Mouse (Mus musculus) liver, embryonic 12.5 days (tissue): ENCODE data around the gene Olfr147. TPM values are rescaled to one million over a fixed set of nuclear protein-coding genes. Genes with fewer than 3 reads are reported as not detected.
"Not testable (repeated sequence)": the region's sequence is repeated elsewhere in the genome, so short reads cannot be mapped to it uniquely, and the experiment has no call there.

Source experiments
- ATAC-seq: fragments of 200-750 bp; cut with Nextera tagmentation; 2 replicates; pipeline ENCODE4 v1.8.0; 2017; ENCODE audit warnings: moderate number of reproducible peaks, mild to moderate bottlenecking, moderate library complexity
- H3K27ac ChIP-seq: fragments of 300-500 bp; sonication (generic); 2 replicates; pipeline ENCODE4 v1.5.1; 2016; ENCODE audit warnings: mild to moderate bottlenecking
- H3K27me3 ChIP-seq: fragments of 300-500 bp; sonication (generic); replicated peaks from 2 replicates; pipeline ENCODE4 v1.6.1; 2016; ENCODE audit warnings: mild to moderate bottlenecking, moderate library complexity
- H3K36me3 ChIP-seq: fragments of 300-500 bp; sonication (generic); 2 replicates; pipeline ENCODE4 v1.6.1; 2016; ENCODE audit warnings: mild to moderate bottlenecking, moderate library complexity
- H3K4me1 ChIP-seq: fragments of 300-500 bp; sonication (generic); 2 replicates; pipeline ENCODE4 v1.6.1; 2016
- H3K4me2 ChIP-seq: fragments of 300-500 bp; sonication (generic); 2 replicates; pipeline ENCODE4 v1.6.1; 2016; ENCODE audit warnings: mild to moderate bottlenecking, moderate library complexity
- H3K4me3 ChIP-seq: fragments of 300-500 bp; sonication (generic); 2 replicates; pipeline ENCODE4 v1.5.1; 2016; ENCODE audit warnings: mild to moderate bottlenecking, moderate library complexity
- H3K9ac ChIP-seq: fragments of 300-500 bp; sonication (generic); 2 replicates; pipeline ENCODE4 v1.6.1; 2016; ENCODE audit warnings: mild to moderate bottlenecking, moderate library complexity
- H3K9me3 ChIP-seq: fragments of 300-500 bp; sonication (generic); replicated peaks from 2 replicates; pipeline ENCODE4 v1.6.1; 2016; ENCODE audit warnings: mild to moderate bottlenecking, moderate library complexity
- WGBS: fragments of 180-500 bp; shearing (Covaris S2); methylation state at CpG from one replicate; pipeline ENCODE4 v1.1.7; 2016; ENCODE audit not compliant: insufficient replicate concordance; 5-methylcytosine and 5-hydroxymethylcytosine counted together
- polyA plus RNA-seq: library from polyadenylated mRNA; unstranded; fragments of >200 nt; fragmentation: Nextera tagmentation; extraction: Ambion mirVana; gene quantifications from 2 replicates; pipeline ENCODE4 v1.2.1, GENCODE M21; 2016

The Olfr147 gene
- polyA plus RNA-seq: not detected in 2 replicates

- no peak for ATAC-seq
- H3K4me1 ChIP-seq: no peaks in the 10 kb centered on the region
- no peaks in the 10 kb centered on the region for H3K9me3 ChIP-seq
- WGBS: 61% methylated on average over 1 of the region's 1 CpGs
- no peak within 1 kb of the TSS for H3K27ac ChIP-seq
- H3K27me3 ChIP-seq: no peaks in the 10 kb centered on the region
- no peak within 1 kb of the TSS for H3K4me3 ChIP-seq
- H3K9ac ChIP-seq: no peak within 1 kb of the TSS
- H3K36me3 ChIP-seq: no peaks in the 10 kb centered on the region
- H3K4me2 ChIP-seq: no peak within 1 kb of the TSS
These were observed at the start of gene Olfr147 for GRCm38 (mm10) chr9:38401398-38401797. TSS of gene Olfr147 (plus strand) at chr9:38401698.

GRCm38 (mm10) chr9:38366596-38366995 is 34.9 kb upstream of the Olfr147 start, which contains the start of gene Olfr250:
TSS of gene Olfr250 (plus strand) at chr9:38366896.
- Histone ChIP-seq H3K4me2 (no peak within 1 kb of the TSS), H3K9ac (no peak within 1 kb of the TSS), H3K36me3 (no peaks in the 10 kb centered on the region), H3K4me1 (no peaks in the 10 kb centered on the region), H3K27me3 (no peaks in the 10 kb centered on the region), H3K27ac (no peak within 1 kb of the TSS), H3K4me3 (no peak within 1 kb of the TSS), H3K9me3 (no peaks in the 10 kb centered on the region)
- 67% methylated on average over 2 of the region's 2 CpGs for WGBS
- no peak for ATAC-seq

GRCm38 (mm10) chr9:38376786-38377185 is 24.7 kb upstream of the Olfr147 start, which contains the start of gene Olfr251:
TSS of gene Olfr251 (plus strand) at chr9:38377086.
- no peaks in the 10 kb centered on the region for H3K4me1 ChIP-seq

GRCm38 (mm10) chr9:38407502-38407901 is 6.0 kb downstream of the Olfr147 start:
- not testable (repeated sequence) for H3K4me1 ChIP-seq, H3K4me3 ChIP-seq, H3K27ac ChIP-seq, H3K4me2 ChIP-seq, H3K27me3 ChIP-seq, ATAC-seq, H3K9me3 ChIP-seq, H3K9ac ChIP-seq, H3K36me3 ChIP-seq
- WGBS: 68% methylated on average over 3 of the region's 3 CpGs

More at GRCm38 (mm10) chr9:38376786-38377185, 24.7 kb upstream of the Olfr147 start, which contains the start of gene Olfr251:
- Histone ChIP-seq H3K36me3 (no peaks in the 10 kb centered on the region), H3K27ac (no peak within 1 kb of the TSS), H3K9ac (no peak within 1 kb of the TSS), H3K4me3 (no peak within 1 kb of the TSS), H3K9me3 (no peaks in the 10 kb centered on the region), H3K4me2 (no peak within 1 kb of the TSS), H3K27me3 (no peaks in the 10 kb centered on the region)
- no peak for ATAC-seq
- 47% methylated on average over 2 of the region's 2 CpGs for WGBS

- H3K9ac ChIP-seq, ATAC-seq, H3K4me1 ChIP-seq, H3K4me3 ChIP-seq, H3K9me3 ChIP-seq, H3K27me3 ChIP-seq, H3K4me2 ChIP-seq, H3K36me3 ChIP-seq, H3K27ac ChIP-seq: not testable (repeated sequence)
- WGBS: 82% methylated on average over 14 of the region's 14 CpGs
These were observed 12.0 kb downstream of the Olfr147 start for GRCm38 (mm10) chr9:38413502-38413901.

GRCm38 (mm10) chr9:38423801-38424200 is 22.3 kb downstream of the Olfr147 start:
- H3K27me3 ChIP-seq: no peaks in the 10 kb centered on the region
- H3K9ac ChIP-seq: no peak overlapping the region
- no peaks in the 10 kb centered on the region for H3K4me1 ChIP-seq
- H3K27ac ChIP-seq: no peak overlapping the region
- no peaks in the 10 kb centered on the region for H3K9me3 ChIP-seq
- no peak for ATAC-seq
- no peaks in the 10 kb centered on the region for H3K36me3 ChIP-seq
- no peak overlapping the region for H3K4me2 ChIP-seq
- no peak overlapping the region for H3K4me3 ChIP-seq

- 30% methylated on average over 1 of the region's 1 CpGs for WGBS
- no peaks in the 10 kb centered on the region for H3K4me1 ChIP-seq
- no peak overlapping the region for H3K4me2 ChIP-seq
- H3K4me3 ChIP-seq: no peak overlapping the region
- no peaks in the 10 kb centered on the region for H3K36me3 ChIP-seq
- no peaks in the 10 kb centered on the region for H3K9me3 ChIP-seq
- no peak overlapping the region for H3K27ac ChIP-seq
- no peak for ATAC-seq
- no peak overlapping the region for H3K9ac ChIP-seq
- no peaks in the 10 kb centered on the region for H3K27me3 ChIP-seq
These were observed 25.5 kb downstream of the Olfr147 start for GRCm38 (mm10) chr9:38427026-38427425.

GRCm38 (mm10) chr9:38429155-38429554 is 27.7 kb downstream of the Olfr147 start, which contains the start of gene Olfr901:
TSS of gene Olfr901 (plus strand) at chr9:38429455.
- no peak within 1 kb of the TSS for H3K4me2 ChIP-seq
- H3K27me3 ChIP-seq: no peaks in the 10 kb centered on the region
- H3K27ac ChIP-seq: no peak within 1 kb of the TSS
- no peaks in the 10 kb centered on the region for H3K36me3 ChIP-seq
- no peaks in the 10 kb centered on the region for H3K4me1 ChIP-seq
- 51% methylated on average over 1 of the region's 1 CpGs for WGBS
- no peak within 1 kb of the TSS for H3K9ac ChIP-seq
- no peaks in the 10 kb centered on the region for H3K9me3 ChIP-seq
- no peak for ATAC-seq
- no peak within 1 kb of the TSS for H3K4me3 ChIP-seq

- H3K36me3 ChIP-seq: no peaks in the 10 kb centered on the region
- no peaks in the 10 kb centered on the region for H3K4me1 ChIP-seq
- no peak within 1 kb of the TSS for H3K4me3 ChIP-seq
- no peak within 1 kb of the TSS for H3K9ac ChIP-seq
- 79% methylated on average over 5 of the region's 5 CpGs for WGBS
- H3K4me2 ChIP-seq: no peak within 1 kb of the TSS
- ATAC-seq: no peak
- no peaks in the 10 kb centered on the region for H3K27me3 ChIP-seq
- H3K9me3 ChIP-seq: no peaks in the 10 kb centered on the region
- H3K27ac ChIP-seq: no peak within 1 kb of the TSS
These were observed 45.9 kb downstream of the Olfr147 start, which contains the start of gene Olfr902 for GRCm38 (mm10) chr9:38447352-38447751. TSS of gene Olfr902 (plus strand) at chr9:38447652.

Other genes starting within 250 kb of the Olfr147 start
- gene Olfr891, start 220.9 kb upstream of the Olfr147 start, polyA plus RNA-seq: not detected in 2 replicates
- not detected in 2 replicates for gene Olfr893, start 193.3 kb upstream of the Olfr147 start, polyA plus RNA-seq
- gene Olfr894, start 183.6 kb upstream of the Olfr147 start, polyA plus RNA-seq: not detected in 2 replicates
- not detected in 2 replicates for gene Olfr143, start 148.9 kb upstream of the Olfr147 start, polyA plus RNA-seq
- gene Olfr895, start 133.8 kb upstream of the Olfr147 start, polyA plus RNA-seq: not detected in 2 replicates
- gene Olfr896-ps1, start 110.6 kb upstream of the Olfr147 start, polyA plus RNA-seq: not detected in 2 replicates
- gene Olfr25, start 72.6 kb upstream of the Olfr147 start, polyA plus RNA-seq: not detected in 2 replicates
- gene Olfr898, start 53.3 kb upstream of the Olfr147 start, polyA plus RNA-seq: not detected in 2 replicates
- gene Olfr250, start 34.8 kb upstream of the Olfr147 start, polyA plus RNA-seq: not detected in 2 replicates
- gene Olfr251, start 24.6 kb upstream of the Olfr147 start, polyA plus RNA-seq: not detected in 2 replicates
- not detected in 2 replicates for gene Olfr901, start 27.8 kb downstream of the Olfr147 start, polyA plus RNA-seq
- not detected in 2 replicates for gene Olfr902, start 46.0 kb downstream of the Olfr147 start, polyA plus RNA-seq
- not detected in 2 replicates for gene Olfr904, start 61.4 kb downstream of the Olfr147 start, polyA plus RNA-seq
- gene Olfr905, start 69.4 kb downstream of the Olfr147 start, polyA plus RNA-seq: not detected in 2 replicates
- gene Olfr906, start 85.4 kb downstream of the Olfr147 start, polyA plus RNA-seq: not detected in 2 replicates
- gene Olfr907, start 94.1 kb downstream of the Olfr147 start, polyA plus RNA-seq: not detected in 2 replicates
- gene Olfr911-ps1, start 119.9 kb downstream of the Olfr147 start, polyA plus RNA-seq: not detected in 2 replicates
- gene Olfr910, start 136.2 kb downstream of the Olfr147 start, polyA plus RNA-seq: not detected in 2 replicates
- gene Olfr912, start 178.5 kb downstream of the Olfr147 start, polyA plus RNA-seq: not detected in 2 replicates
- gene Olfr913, start 191.1 kb downstream of the Olfr147 start, polyA plus RNA-seq: not detected in 2 replicates
- not detected in 2 replicates for gene Olfr914, start 203.4 kb downstream of the Olfr147 start, polyA plus RNA-seq